Mouse (Mus musculus): ENCODE measurements around the gene Snrpa.
"Not testable (repeated sequence)": the region's sequence is repeated elsewhere in the genome, so short reads cannot be mapped to it uniquely, and the experiment has no call there.

Snrpa gene

GRCm38 (mm10) chr7:27195681-27196611, at the start of gene Snrpa, which contains the start of gene BC024978:
Gene Snrpa, minus strand, starts transcription at chr7:27196271.
Gene BC024978, plus strand, starts transcription at chr7:27195781.
- peak; percentile 100 for DNase-seq

DNA sequence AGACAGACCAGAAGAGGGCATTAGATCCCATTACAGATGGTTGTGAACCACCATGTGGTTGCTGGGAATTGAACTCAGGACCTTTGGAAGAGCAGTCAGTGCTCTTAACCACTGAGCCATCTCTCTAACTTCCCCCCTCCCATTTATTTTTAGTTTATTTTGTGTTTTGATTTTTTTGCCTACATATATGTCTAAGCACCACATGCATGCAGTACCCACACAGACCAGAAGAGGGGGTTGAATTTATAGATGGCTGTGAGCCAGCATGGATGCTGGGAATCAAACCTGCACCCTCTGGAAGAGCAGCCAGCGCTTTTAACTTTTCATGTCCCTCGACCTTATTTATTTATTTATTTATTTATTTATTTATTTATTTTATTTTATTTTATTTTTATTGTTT, 48.0 kb upstream of the Snrpa start:
- DNase-seq: not testable (repeated sequence)

GRCm38 (mm10) chr7:27243211-27243610, 47.1 kb upstream of the Snrpa start:
- peak; percentile 17 for DNase-seq

- no peak for DNase-seq
These were observed 42.5 kb upstream of the Snrpa start for GRCm38 (mm10) chr7:27238568-27238967.

DNA sequence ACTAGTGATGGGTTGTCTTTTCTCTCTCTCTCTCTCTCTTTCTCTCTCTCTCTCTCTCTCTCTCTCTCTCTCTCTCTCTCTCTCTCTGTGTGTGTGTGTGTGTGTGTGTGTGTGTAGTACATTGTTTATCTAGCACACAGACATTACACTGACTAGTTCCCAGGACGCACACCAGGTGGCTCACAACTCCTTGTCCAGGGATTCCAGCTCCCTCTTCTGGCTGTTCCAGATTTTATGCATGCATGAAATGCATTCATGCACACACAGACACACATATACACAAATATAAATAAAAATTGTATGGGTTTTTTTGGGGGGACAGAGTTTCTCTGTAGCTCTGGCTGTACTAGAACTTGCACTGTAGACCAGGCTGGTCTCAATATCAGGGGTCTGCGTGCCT, 41.5 kb upstream of the Snrpa start:
- DNase-seq: no peak

DNA sequence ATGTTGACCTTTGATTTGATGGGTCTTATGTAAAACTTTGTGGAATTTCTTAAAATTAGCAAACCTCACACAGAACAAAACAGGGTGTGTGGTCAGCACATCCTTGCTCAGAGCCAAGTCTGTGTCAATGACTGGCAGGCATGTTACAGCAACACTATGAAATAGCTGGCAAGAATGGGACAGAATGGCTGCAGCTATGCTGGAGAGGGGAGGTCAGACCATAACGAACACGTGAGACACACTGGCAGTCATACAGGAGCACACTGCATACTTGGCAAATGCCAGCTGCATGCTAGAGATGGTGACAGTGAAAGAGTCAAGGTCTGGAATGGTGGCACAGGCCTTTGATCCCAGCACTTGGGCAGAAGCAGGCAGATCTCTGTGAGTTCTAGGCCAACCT, 39.7 kb upstream of the Snrpa start:
- DNase-seq: peak; percentile 9

- DNase-seq: peak; percentile 59
These were observed 37.2 kb upstream of the Snrpa start for GRCm38 (mm10) chr7:27233300-27233699.

GRCm38 (mm10) chr7:27232781-27233281, 36.8 kb upstream of the Snrpa start, which contains the start of gene Coq8b:
Gene Coq8b, plus strand, starts transcription at chr7:27233023.
- DNase-seq: peak; percentile 92

GRCm38 (mm10) chr7:27231693-27232331, 35.7 kb upstream of the Snrpa start:
- peak; percentile 59 for DNase-seq

- peak; percentile 24 for DNase-seq
These were observed 34.7 kb upstream of the Snrpa start for GRCm38 (mm10) chr7:27230781-27231180.

GRCm38 (mm10) chr7:27228865-27229264, 32.8 kb upstream of the Snrpa start:
- no peak for DNase-seq

DNA sequence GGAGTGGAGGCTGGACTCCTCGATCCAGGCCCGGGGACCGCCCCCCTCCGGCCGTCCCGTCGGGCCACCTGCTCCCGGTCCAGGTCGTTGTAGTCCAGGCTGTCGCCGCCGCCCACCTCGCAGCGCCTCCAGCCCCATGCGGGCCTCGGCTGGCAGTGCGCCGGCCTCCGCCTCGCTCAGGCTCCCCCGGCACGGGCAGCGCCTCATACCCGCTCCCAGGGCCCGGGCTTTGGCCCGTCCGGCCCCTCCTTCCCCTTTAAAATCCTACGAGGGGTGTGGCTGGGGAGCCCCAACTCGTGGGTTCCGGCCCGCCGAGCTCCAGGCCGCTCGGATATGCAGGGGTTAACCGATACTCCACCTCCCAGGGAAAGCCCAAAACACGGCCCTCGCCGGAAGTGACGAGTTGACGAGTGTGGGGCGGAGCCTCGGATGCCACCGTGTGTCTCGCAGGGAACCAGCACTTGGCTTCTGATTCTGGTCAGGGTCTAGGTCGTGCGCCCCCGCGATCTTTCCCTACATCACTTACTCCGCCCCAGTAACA, 32.3 kb upstream of the Snrpa start, which contains the start of gene Itpkc:
TSS of gene Itpkc (minus strand) at position 381 of the 541 bp plus-strand sequence.
- peak; percentile 91 for DNase-seq

DNA sequence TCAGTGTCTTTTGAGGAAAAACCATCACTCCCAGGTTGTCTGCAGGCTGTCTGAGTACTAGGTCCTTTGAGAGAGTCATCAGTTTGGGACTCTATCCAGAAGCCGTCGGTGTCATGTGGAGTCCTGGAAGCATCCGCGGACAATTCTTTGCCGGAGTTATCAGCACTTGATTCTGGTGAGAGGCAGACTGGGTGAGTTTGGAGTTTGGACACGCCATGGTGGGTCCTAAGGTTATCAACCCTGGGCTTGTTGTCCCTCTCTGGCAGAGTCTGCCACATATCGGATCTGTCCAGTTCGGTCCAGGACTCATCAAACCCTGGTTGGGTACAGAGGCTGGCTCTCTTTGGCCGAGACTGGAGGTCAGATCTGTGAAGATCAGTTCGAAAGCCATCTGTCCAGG, 31.6 kb upstream of the Snrpa start:
- peak; percentile 71 for DNase-seq

- peak; percentile 56 for DNase-seq
These were observed 31.2 kb upstream of the Snrpa start for GRCm38 (mm10) chr7:27227276-27227675.

DNA sequence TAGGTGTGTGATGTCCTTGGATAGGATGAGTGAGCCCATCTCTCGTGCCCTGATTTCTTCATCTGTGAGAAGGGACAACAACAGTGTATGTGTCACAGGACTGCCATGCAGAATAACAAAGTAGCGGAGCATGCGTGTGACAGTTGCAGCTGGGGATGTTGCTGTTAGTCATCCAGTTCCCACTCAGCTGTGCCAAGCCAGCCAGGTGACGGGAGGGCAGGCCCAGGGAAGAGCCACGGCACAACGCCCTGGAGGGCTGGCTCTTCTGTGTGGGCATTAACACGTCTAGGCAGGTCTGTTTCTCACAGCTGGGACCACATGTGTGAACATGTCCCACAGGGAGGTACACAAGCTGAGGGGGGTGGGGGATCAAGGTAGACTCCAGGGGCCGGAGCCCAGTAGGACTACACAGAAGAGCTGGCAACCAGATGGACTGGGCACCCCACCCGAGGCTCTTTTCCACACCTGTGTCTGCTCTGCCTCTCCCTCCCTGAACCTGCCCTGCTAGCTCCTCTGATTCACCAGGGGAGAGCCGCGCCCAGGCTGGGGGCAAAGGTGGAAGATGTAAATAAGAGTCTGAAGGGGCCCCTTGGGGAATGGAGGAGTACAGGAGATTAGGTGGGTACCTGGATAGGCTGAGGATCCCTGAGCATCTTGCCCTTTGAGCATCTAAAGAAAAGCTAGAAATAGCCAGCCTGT, 29.0 kb upstream of the Snrpa start:
- peak; percentile 56 for DNase-seq

- no peak for DNase-seq
These were observed 26.5 kb upstream of the Snrpa start for GRCm38 (mm10) chr7:27222538-27222937.

DNA sequence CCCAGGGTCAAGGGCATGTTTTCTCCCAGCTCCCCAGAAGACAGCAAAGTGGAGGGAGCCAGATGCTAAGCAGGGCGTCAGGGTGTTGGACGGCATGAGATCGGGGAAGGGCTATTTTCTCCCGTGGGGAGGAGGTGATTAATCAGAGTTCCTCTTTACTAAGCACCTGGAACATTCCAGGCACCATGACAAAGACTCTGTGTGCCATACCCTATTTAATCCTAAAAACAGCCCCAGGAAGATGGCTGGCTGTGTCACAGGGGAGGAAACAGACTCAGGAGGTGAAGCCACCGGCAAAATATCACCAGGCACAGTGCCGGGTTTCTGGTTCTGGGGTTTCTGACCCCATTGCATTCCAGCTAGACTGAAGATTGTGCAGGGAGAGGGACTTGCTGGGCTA, 25.9 kb upstream of the Snrpa start:
- DNase-seq: no peak

DNA sequence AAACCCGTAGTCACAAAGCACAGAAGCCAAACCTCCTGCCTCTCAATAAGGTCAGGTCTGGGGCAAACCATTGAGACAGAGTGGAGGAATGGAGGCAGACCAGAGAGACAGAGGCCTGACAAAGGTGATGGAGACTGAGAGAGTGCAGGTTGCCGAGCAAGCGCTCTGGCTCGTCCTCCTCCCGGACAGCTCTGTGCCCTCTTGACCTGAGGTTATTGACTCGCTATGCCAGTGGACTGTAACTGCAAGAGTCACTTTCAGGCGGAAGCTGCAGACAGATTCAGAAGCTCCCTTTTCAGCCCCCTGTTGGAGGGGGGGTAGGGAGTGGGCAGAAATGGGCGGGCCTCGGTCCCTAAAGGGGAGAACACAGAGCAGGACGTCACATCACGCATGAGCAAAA, 23.9 kb upstream of the Snrpa start:
- peak; percentile 10 for DNase-seq

DNA sequence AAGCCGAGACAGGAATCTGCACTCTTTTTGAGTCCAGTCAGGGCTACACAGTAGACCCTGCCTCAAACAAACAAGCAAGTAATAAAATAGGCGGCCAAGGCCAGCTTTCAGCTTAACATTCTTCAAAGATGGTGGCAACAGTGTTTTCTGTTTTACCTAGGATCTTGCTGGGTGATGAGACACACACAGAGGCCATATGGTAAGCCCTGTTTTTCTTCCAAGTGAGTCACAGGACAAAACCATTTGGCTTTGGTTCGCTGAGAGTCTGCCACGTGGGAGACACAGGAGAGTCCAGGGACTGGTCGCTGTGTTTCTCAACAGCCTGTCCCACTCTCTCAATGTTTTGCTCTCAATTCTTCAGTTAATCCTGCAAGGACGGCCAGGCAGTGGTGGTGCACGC, 22.5 kb upstream of the Snrpa start:
- peak; percentile 83 for DNase-seq

DNA sequence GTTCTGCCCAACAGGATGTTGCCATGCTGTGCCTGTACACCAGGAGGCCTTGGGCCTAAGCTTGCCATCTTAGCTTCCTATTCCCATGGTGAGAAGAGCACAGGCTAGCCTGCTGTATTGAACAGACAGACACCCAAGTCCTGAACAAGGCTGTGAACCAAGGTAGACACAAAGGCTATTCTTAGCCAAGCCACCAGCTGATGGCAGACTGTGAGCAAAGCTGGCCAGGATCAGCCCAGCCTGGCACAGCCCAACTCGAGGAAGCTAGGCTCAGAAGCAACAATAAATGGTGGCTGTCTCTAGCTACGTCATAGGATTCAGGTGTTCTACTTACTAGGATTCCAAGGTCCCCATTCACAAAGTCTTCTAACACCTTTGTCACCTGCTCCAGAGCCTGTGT, 16.6 kb upstream of the Snrpa start:
- DNase-seq: no peak

- peak; percentile 65 for DNase-seq
These were observed 7.8 kb upstream of the Snrpa start for GRCm38 (mm10) chr7:27203730-27204449.

DNA sequence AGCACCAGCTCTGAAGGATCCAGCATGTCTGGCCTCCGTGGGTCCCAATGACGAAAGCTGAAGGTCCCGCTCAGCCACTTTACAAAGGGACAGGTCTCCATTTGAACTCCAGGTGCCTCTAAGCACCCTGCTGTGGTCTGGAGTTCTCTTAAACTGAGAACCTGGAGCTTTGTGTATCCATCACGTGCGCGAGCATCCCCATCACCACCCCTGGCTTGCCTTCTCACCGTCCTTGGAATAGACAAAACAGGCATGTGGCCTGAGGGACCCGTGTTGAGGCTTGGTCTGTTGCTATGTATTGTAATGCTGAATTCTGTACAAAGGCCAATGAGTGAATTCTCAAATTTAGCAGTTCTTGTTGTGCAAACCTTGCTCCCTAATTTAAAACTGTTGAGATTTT, 2.7 kb upstream of the Snrpa start:
- DNase-seq: no peak
